Mouse (Mus musculus) CH12.LX (cell line): Measurements from ENCODE around the gene Adgrg5. TPM values are rescaled to one million over a fixed set of nuclear protein-coding genes. Genes with fewer than 3 reads are reported as not detected.

ENCODE experiments used
- DNase-seq: peaks from one replicate; pipeline ENCODE4 v3.0.0-alpha.2; 2013; ENCODE audit errors: extremely low read depth
- H3K27ac ChIP-seq: 2 replicates; pipeline ENCODE4 v1.5.1; 2012; ENCODE audit warnings: low read depth, mild to moderate bottlenecking, control low read depth, moderate library complexity; ENCODE audit not compliant: insufficient read depth
- H3K27me3 ChIP-seq: replicated peaks from 2 replicates; pipeline ENCODE3; 2012; ENCODE audit warnings: inconsistent platforms
- H3K36me3 ChIP-seq, 2 experiments: replicated peaks in 1 of 2; 2 replicates each; pipeline versions ENCODE3 to v1.6.1; 2012; ENCODE audit warnings: inconsistent platforms in 1 of 2, low read length in 1 of 2, mild to moderate bottlenecking in 1 of 2, mixed read lengths in 1 of 2, moderate library complexity in 1 of 2; ENCODE audit not compliant: control insufficient read depth in 1 of 2, insufficient read depth in 1 of 2
- H3K4me1 ChIP-seq, 2 experiments: 2 replicates each; pipeline ENCODE4 v1.6.1; 2012; ENCODE audit warnings: inconsistent platforms in 1 of 2, moderate library complexity in 1 of 2; ENCODE audit not compliant: insufficient read depth in 2 of 2, control insufficient read depth in 1 of 2
- H3K4me2 ChIP-seq: 2 replicates; pipeline ENCODE4 v1.6.1; 2012; ENCODE audit warnings: low read depth, mild to moderate bottlenecking, control low read depth; ENCODE audit not compliant: poor library complexity, insufficient read depth, severe bottlenecking
- H3K4me3 ChIP-seq, 3 experiments: fragments of 150-350 bp in 1 of 3; sonication (generic) in 1 of 3; replicated peaks in 1 of 3; 2 replicates each; pipeline versions ENCODE3 to v1.5.1; 2011 to 2012; ENCODE audit warnings: low read depth in 2 of 3, low read length in 2 of 3, mild to moderate bottlenecking in 2 of 3, moderate library complexity in 2 of 3, control low read depth in 1 of 3, improper control_type of control experiment in 1 of 3, inconsistent platforms in 1 of 3, mixed read lengths in 1 of 3; ENCODE audit not compliant: poor library complexity in 1 of 3
- H3K79me2 ChIP-seq: replicated peaks from 2 replicates; pipeline ENCODE4 v1.6.1; 2012; ENCODE audit warnings: mild to moderate bottlenecking, moderate library complexity; ENCODE audit not compliant: control insufficient read depth, poor library complexity, insufficient read depth, severe bottlenecking; ENCODE audit errors: extremely low read depth
- H3K9ac ChIP-seq: 2 replicates; pipeline ENCODE4 v1.6.1; 2012; ENCODE audit warnings: low read depth, mild to moderate bottlenecking, control low read depth, moderate library complexity; ENCODE audit not compliant: insufficient read depth
- H3K9me3 ChIP-seq: replicated peaks from 2 replicates; pipeline ENCODE3; 2012; ENCODE audit warnings: low read length, inconsistent platforms, mixed read lengths
- BHLHE40 ChIP-seq: IDR thresholded peaks from 2 replicates; pipeline ENCODE4 v1.6.1; 2011; ENCODE audit warnings: mild to moderate bottlenecking, low read depth, low read length, improper control_type of control experiment
- CTCF ChIP-seq, 2 experiments: IDR thresholded peaks in 1 of 2; conservative IDR thresholded peaks in 1 of 2; 2 replicates each; pipeline ENCODE4 v1.5.1; 2011 to 2012; ENCODE audit warnings: low read depth in 2 of 2, low read length in 2 of 2, improper control_type of control experiment in 1 of 2, inconsistent platforms in 1 of 2, mild to moderate bottlenecking in 1 of 2, moderate library complexity in 1 of 2
- EP300 ChIP-seq: IDR thresholded peaks from 2 replicates; pipeline ENCODE4 v1.6.1; 2011; ENCODE audit warnings: low read length, improper control_type of control experiment
- HCFC1 ChIP-seq: IDR thresholded peaks from 2 replicates; pipeline ENCODE4 v1.6.1; 2012; ENCODE audit warnings: low read depth, mild to moderate bottlenecking, inconsistent platforms, low read length, improper control_type of control experiment
- KAT2A ChIP-seq: IDR thresholded peaks from 2 replicates; pipeline ENCODE4 v1.6.1; 2012; ENCODE audit warnings: low read length, improper control_type of control experiment, inconsistent platforms; ENCODE audit not compliant: insufficient replicate concordance
- MXI1 ChIP-seq: IDR thresholded peaks from 2 replicates; pipeline ENCODE4 v1.6.1; 2011; ENCODE audit warnings: mild to moderate bottlenecking, low read depth, low read length, improper control_type of control experiment
- NELFE ChIP-seq: IDR thresholded peaks from 2 replicates; pipeline ENCODE4 v1.6.1; 2011; ENCODE audit warnings: low read depth, low read length, improper control_type of control experiment
- POLR2A ChIP-seq: IDR thresholded peaks from 2 replicates; pipeline ENCODE4 v1.6.1; 2011; ENCODE audit warnings: low read depth, mild to moderate bottlenecking, improper control_type of control experiment, low read length
- RCOR1 ChIP-seq: conservative IDR thresholded peaks from 2 replicates; pipeline ENCODE4 v1.6.1; 2012; ENCODE audit warnings: low read depth, mild to moderate bottlenecking, inconsistent platforms, low read length, improper control_type of control experiment
- SIN3A ChIP-seq: IDR thresholded peaks from 2 replicates; pipeline ENCODE4 v1.6.1; 2012; ENCODE audit warnings: low read length, improper control_type of control experiment, inconsistent platforms
- TBP ChIP-seq: conservative IDR thresholded peaks from 2 replicates; pipeline ENCODE4 v1.6.1; 2011; ENCODE audit warnings: low read depth, low read length, improper control_type of control experiment
- ZKSCAN1 ChIP-seq: IDR thresholded peaks from 2 replicates; pipeline ENCODE4 v1.6.1; 2012; ENCODE audit warnings: low read depth, inconsistent platforms, low read length, improper control_type of control experiment, borderline replicate concordance
- ZMIZ1 ChIP-seq: IDR thresholded peaks from 2 replicates; pipeline ENCODE4 v1.6.1; 2012; ENCODE audit warnings: low read depth, mild to moderate bottlenecking, inconsistent platforms, low read length, improper control_type of control experiment
- ZNF384 ChIP-seq: IDR thresholded peaks from 2 replicates; pipeline ENCODE4 v1.6.1; 2012; ENCODE audit warnings: low read depth, low read length, improper control_type of control experiment, inconsistent platforms
- dilution Hi-C: fragments of 300-500 bp; cut with MboI; formaldehyde crosslinking; loops from 2 replicates; pipeline ENCODE4 v1.14.3; 2020; ENCODE audit warnings: low sequenced_read_pairs; ENCODE audit not compliant: extremely low pct_unique_long_range_greater_than_20kb, extremely low pct_ligation_motif_present
- in situ Hi-C: fragments of 300-500 bp; cut with MboI; formaldehyde crosslinking; loops from 3 replicates; pipeline ENCODE4 v1.14.3; 2019; ENCODE audit warnings: low sequenced_read_pairs, low pct_ligation_motif_present, low pct_unique_long_range_greater_than_20kb, mixed read lengths
- polyA plus RNA-seq: library from polyadenylated mRNA; unstranded; fragments of >175 nt; gene quantifications from 2 replicates; pipeline ENCODE4 v1.2.1, GENCODE M21; 2012; ENCODE audit warnings: low read depth; ENCODE audit not compliant: insufficient read length
- total RNA-seq, 2 experiments: library from RNA; depleted of rRNA; stranded (reverse); fragments of 300-350 nt in 1 of 2; fragments of >200 nt in 1 of 2; gene quantifications; 2 replicates each; pipeline ENCODE4 v1.2.3; 2012 to 2014

Gene Adgrg5
- total and polyA plus RNA-seq, 3 experiments, result 0.81 to 10.0 (median 6.9) TPM

- Histone ChIP-seq H3K9ac (no peak overlapping the region), H3K27me3 (peaks cover 22% of the 10 kb centered on the region), H3K36me3 (no peaks in the 10 kb centered on the region), H3K4me2 (no peak overlapping the region), H3K4me3 (no peak overlapping the region), H3K9me3 (no peaks in the 10 kb centered on the region), H3K4me1 (peaks cover 7 to 77% of the 10 kb centered on the region in 2 experiments), H3K27ac (no peak overlapping the region), H3K79me2 (no peaks in the 10 kb centered on the region)
- peak; percentile 48 for DNase-seq
- TF ChIP-seq SIN3A, result no peak
- no peak for TF ChIP-seq NELFE
- TF ChIP-seq EP300, result no peak
- TF ChIP-seq HCFC1, result no peak
- no peak for TF ChIP-seq RCOR1
- TF ChIP-seq ZKSCAN1, result no peak
- peak; percentile 67 for TF ChIP-seq BHLHE40
- TF ChIP-seq KAT2A, result no peak
- TF ChIP-seq MXI1, result no peak
- in situ Hi-C loops, result no loop called here
- dilution Hi-C loops, result no loop called here
Observed at GRCm38 (mm10) chr8:94978593-94979319, 55.3 kb downstream of the Adgrg5 start.

DNA sequence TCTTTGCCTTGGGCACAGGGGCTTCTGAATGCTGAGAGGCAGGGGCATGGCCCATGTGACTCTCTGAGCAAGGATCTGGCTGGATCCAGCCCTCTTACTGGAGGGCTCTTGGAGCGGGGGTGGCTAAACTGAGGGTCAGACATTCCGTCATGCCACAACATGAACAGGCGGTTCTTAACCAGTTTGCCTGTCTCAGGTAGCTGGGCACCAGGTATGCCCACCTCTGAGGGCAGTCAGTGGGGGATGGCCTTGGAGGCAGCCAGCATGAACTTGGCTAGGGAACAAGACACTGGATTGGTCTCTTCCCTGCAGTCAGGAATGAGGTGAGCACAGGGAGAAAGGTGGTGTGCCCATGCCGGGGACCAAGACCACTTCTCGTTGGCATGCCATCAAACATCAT lies 56.7 kb downstream of the Adgrg5 start:
- H3K36me3 ChIP-seq, result no peaks in the 10 kb centered on the region
- no peak overlapping the region for H3K4me3 ChIP-seq
- dilution Hi-C loops, result no loop called here
- TF ChIP-seq POLR2A, result no peak
- peaks cover 14% of the 10 kb centered on the region for H3K27me3 ChIP-seq
- H3K9me3 ChIP-seq, result no peaks in the 10 kb centered on the region
- H3K27ac ChIP-seq, result no peak overlapping the region
- no peak overlapping the region for H3K9ac ChIP-seq
- peaks cover 9 to 83% of the 10 kb centered on the region in 2 experiments for H3K4me1 ChIP-seq
- no peaks in the 10 kb centered on the region for H3K79me2 ChIP-seq
- H3K4me2 ChIP-seq, result no peak overlapping the region
- in situ Hi-C loops, result no loop called here
- no peak for DNase-seq

- H3K36me3 ChIP-seq, result no peaks in the 10 kb centered on the region
- H3K4me1 ChIP-seq, result peaks cover 9 to 77% of the 10 kb centered on the region in 2 experiments
- no peak for DNase-seq
- dilution Hi-C loops, result no loop called here
- peaks cover 14% of the 10 kb centered on the region for H3K27me3 ChIP-seq
- 0 out of 4 replicates have a peak, but pooled peaks of 1 of the 2 experiments have one; percentile 1 for TF ChIP-seq CTCF (conservative IDR thresholded peaks at IDR 0.05 in 1 of 2, IDR thresholded peaks at IDR 0.05 in 1 of 2; ENCODE audit: low read depth in 2 of 2, low read length in 2 of 2)
- no peak for TF ChIP-seq TBP
- TF ChIP-seq ZNF384, result peak; percentile 30; the same call in 1 of the 2 replicates
- TF ChIP-seq ZMIZ1, result no peak
- no peak for TF ChIP-seq SIN3A
- no peak overlapping the region for H3K4me2 ChIP-seq
- no peak overlapping the region for H3K4me3 ChIP-seq
- in situ Hi-C loops, result no loop called here
- H3K9me3 ChIP-seq, result no peaks in the 10 kb centered on the region
- H3K9ac ChIP-seq, result no peak overlapping the region
- no peak overlapping the region for H3K27ac ChIP-seq
- H3K79me2 ChIP-seq, result no peaks in the 10 kb centered on the region
Observed at GRCm38 (mm10) chr8:94980976-94981375, 57.5 kb downstream of the Adgrg5 start.
